Mouse (Mus musculus): ENCODE results near the gene Slc29a4.

GRCm38 (mm10) chr5:142693738-142694430 lies 1.6 kb downstream of the Slc29a4 start:
- no peak for TF ChIP-seq POLR2A (IDR thresholded peaks at IDR 0.05; ENCODE audit: control insufficient read depth, low read depth, low read length)
- no peak for TF ChIP-seq CTCF (IDR thresholded peaks at IDR 0.05; ENCODE audit: control insufficient read depth, insufficient read depth, insufficient replicate concordance, low read depth, low read length)
